Mouse (Mus musculus) forebrain, embryonic 11.5 days (tissue): ENCODE measurements at regions not wholly inside any gene's neighbourhood (a gene's known extent, or its start where the extent isn't known, plus 50 kb on each side); places are given as distances from the start of the nearest gene placed in this dataset.
A peak's percentile ranks its signal among the peaks of the same experiment; 100 is the strongest.

Source experiments
- ATAC-seq: fragments of 200-750 bp; cut with Nextera tagmentation; replicated peaks from 2 replicates; pipeline ENCODE4 v1.8.0; 2017; ENCODE audit warnings: moderate TSS enrichment; ENCODE audit not compliant: low FRiP score
- DNase-seq: peaks from one replicate; pipeline ENCODE4 v3.0.0-alpha.2; 2017; ENCODE audit warnings: low spot score
- H3K27ac ChIP-seq: fragments of 300-500 bp; sonication (generic); 2 replicates; pipeline ENCODE4 v1.5.1; 2014; ENCODE audit warnings: low read depth, low read length
- H3K27me3 ChIP-seq: fragments of 300-500 bp; sonication (generic); 2 replicates; pipeline ENCODE4 v1.6.1; 2014; ENCODE audit warnings: mild to moderate bottlenecking, low read length, mixed read lengths; ENCODE audit not compliant: control insufficient read depth, insufficient read depth
- H3K36me3 ChIP-seq: fragments of 300-500 bp; sonication (generic); 2 replicates; pipeline ENCODE4 v1.6.1; 2014; ENCODE audit warnings: mild to moderate bottlenecking, low read length, moderate library complexity, mixed read lengths; ENCODE audit not compliant: control insufficient read depth, insufficient read depth
- H3K4me1 ChIP-seq: fragments of 300-500 bp; sonication (generic); replicated peaks from 2 replicates; pipeline ENCODE4 v1.6.1; 2014; ENCODE audit warnings: low read length, mixed read lengths; ENCODE audit not compliant: control insufficient read depth, insufficient read depth
- H3K4me2 ChIP-seq: fragments of 300-500 bp; sonication (generic); 2 replicates; pipeline ENCODE4 v1.6.1; 2014; ENCODE audit warnings: low read depth, mild to moderate bottlenecking, low read length, moderate library complexity, mixed read lengths; ENCODE audit not compliant: severe bottlenecking
- H3K4me3 ChIP-seq: fragments of 300-500 bp; sonication (generic); 2 replicates; pipeline ENCODE4 v1.5.1; 2014; ENCODE audit warnings: low read depth, low read length
- H3K9ac ChIP-seq: fragments of 300-500 bp; sonication (generic); 2 replicates; pipeline ENCODE4 v1.6.1; 2014; ENCODE audit warnings: low read length
- H3K9me3 ChIP-seq: fragments of 300-500 bp; sonication (generic); 2 replicates; pipeline ENCODE4 v1.6.1; 2016; ENCODE audit warnings: low read length, mixed read lengths; ENCODE audit not compliant: control insufficient read depth
- WGBS: fragments of 180-500 bp; shearing (Covaris S2); extraction: QIAGEN DNeasy Blood & Tissue Kit; methylation state at CpG from one replicate; pipeline ENCODE4 v1.1.7; 2014; 5-methylcytosine and 5-hydroxymethylcytosine counted together

GRCm38 (mm10) chr1:121153476-121153875, 178.9 kb downstream of the Insig2 start:
- Histone ChIP-seq H3K4me3 (no peak overlapping the region), H3K27ac (no peak overlapping the region), H3K36me3 (no peaks in the 10 kb centered on the region), H3K4me1 (no peaks in the 10 kb centered on the region), H3K9me3 (no peaks in the 10 kb centered on the region; the same call in 1 of the 2 replicates), H3K4me2 (no peak overlapping the region), H3K9ac (no peak overlapping the region), H3K27me3 (peaks cover 77% of the 10 kb centered on the region)
- ATAC-seq = no peak
- no peak for DNase-seq
- 71% methylated on average over 5 of the region's 5 CpGs for WGBS

- no peak for DNase-seq
- Histone ChIP-seq H3K9me3 (no peaks in the 10 kb centered on the region), H3K4me2 (no peak overlapping the region), H3K27ac (no peak overlapping the region), H3K36me3 (no peaks in the 10 kb centered on the region), H3K9ac (no peak overlapping the region), H3K4me3 (no peak overlapping the region), H3K27me3 (peaks cover 83% of the 10 kb centered on the region), H3K4me1 (no peaks in the 10 kb centered on the region)
- 12% methylated on average over 8 of the region's 8 CpGs for WGBS
- ATAC-seq = no peak
These were observed 177.8 kb downstream of the Insig2 start for GRCm38 (mm10) chr1:121154616-121155015.

GRCm38 (mm10) chr1:121168651-121169050, 163.7 kb downstream of the Insig2 start:
- Histone ChIP-seq H3K36me3 (no peaks in the 10 kb centered on the region), H3K27me3 (peaks cover 77% of the 10 kb centered on the region), H3K4me1 (no peaks in the 10 kb centered on the region), H3K9ac (no peak overlapping the region), H3K4me2 (no peak overlapping the region), H3K4me3 (no peak overlapping the region), H3K27ac (no peak overlapping the region), H3K9me3 (no peaks in the 10 kb centered on the region)
- no peak for ATAC-seq
- whole genome bisulfite sequencing = 8% methylated on average over 3 of the region's 3 CpGs
- no peak for DNase-seq

- 5% methylated on average over 3 of the region's 3 CpGs for WGBS
- no peak overlapping the region for H3K27ac ChIP-seq
- ATAC-seq (no peak), DNase-seq (no peak)
- no peak overlapping the region for H3K4me3 ChIP-seq
- H3K9me3 ChIP-seq = no peaks in the 10 kb centered on the region
- H3K9ac ChIP-seq = no peak overlapping the region
- no peaks in the 10 kb centered on the region for H3K36me3 ChIP-seq
- H3K4me2 ChIP-seq = no peak overlapping the region
- peaks cover 76% of the 10 kb centered on the region for H3K27me3 ChIP-seq
- H3K4me1 ChIP-seq = peaks cover 11% of the 10 kb centered on the region
These were observed 155.8 kb downstream of the Insig2 start for GRCm38 (mm10) chr1:121176541-121176940.

- peaks cover 74% of the 10 kb centered on the region for H3K27me3 ChIP-seq
- peak; percentile 64 for DNase-seq
- H3K4me1 ChIP-seq = peaks cover 11% of the 10 kb centered on the region
- H3K9me3 ChIP-seq = no peaks in the 10 kb centered on the region
- H3K27ac ChIP-seq = no peak overlapping the region
- under 1% methylated on average over 22 of the region's 22 CpGs for whole genome bisulfite sequencing
- H3K4me2 ChIP-seq = peak overlapping the region; percentile 38; the same call in 1 of the 2 replicates
- peak; percentile 74 for ATAC-seq
- H3K36me3 ChIP-seq = no peaks in the 10 kb centered on the region
- H3K4me3 ChIP-seq = 0 out of 2 replicates have a peak overlapping the region, but pooled peaks have one; percentile 12
- no peak overlapping the region; the same call in 1 of the 2 replicates for H3K9ac ChIP-seq
These were observed 155.1 kb downstream of the Insig2 start for GRCm38 (mm10) chr1:121177136-121177907.

GRCm38 (mm10) chr1:121177908-121178311, 154.5 kb downstream of the Insig2 start:
- Histone ChIP-seq H3K27ac (no peak overlapping the region), H3K9ac (peak overlapping the region; percentile 12; the same call in 1 of the 2 replicates), H3K4me2 (peak overlapping the region; percentile 38), H3K4me1 (peaks cover 11% of the 10 kb centered on the region), H3K27me3 (peaks cover 72% of the 10 kb centered on the region), H3K4me3 (peak overlapping the region; percentile 12; the same call in 1 of the 2 replicates), H3K36me3 (no peaks in the 10 kb centered on the region), H3K9me3 (no peaks in the 10 kb centered on the region)
- ATAC-seq = peak; percentile 19
- under 1% methylated on average over 31 of the region's 31 CpGs for WGBS
- DNase-seq = peak; percentile 66

- Histone ChIP-seq H3K4me2 (no peak overlapping the region), H3K9ac (no peak overlapping the region), H3K9me3 (no peaks in the 10 kb centered on the region), H3K27me3 (peaks cover 64% of the 10 kb centered on the region), H3K4me1 (peaks cover 11% of the 10 kb centered on the region), H3K27ac (no peak overlapping the region), H3K4me3 (no peak overlapping the region), H3K36me3 (no peaks in the 10 kb centered on the region)
- 1% methylated on average over 17 of the region's 17 CpGs for WGBS
- DNase-seq (no peak), ATAC-seq (no peak)
These were observed 153.7 kb downstream of the Insig2 start for GRCm38 (mm10) chr1:121178611-121179245.

- Histone ChIP-seq H3K4me2 (no peak overlapping the region), H3K4me3 (no peak overlapping the region), H3K9me3 (no peaks in the 10 kb centered on the region), H3K27me3 (peaks cover 48% of the 10 kb centered on the region), H3K9ac (no peak overlapping the region), H3K27ac (no peak overlapping the region), H3K4me1 (peaks cover 11% of the 10 kb centered on the region), H3K36me3 (no peaks in the 10 kb centered on the region)
- peak; percentile 42; the same call in 1 of the 2 replicates for ATAC-seq
- peak; percentile 84 for DNase-seq
- WGBS = 20% methylated on average over 20 of the region's 20 CpGs
These were observed 151.9 kb downstream of the Insig2 start for GRCm38 (mm10) chr1:121180273-121181030.
